Mouse (Mus musculus) erythroblast, embryonic 14.5 days (primary cell): ENCODE results near the gene Psors1c2.

ENCODE experiments used
- GATA1 ChIP-seq: IDR thresholded peaks from 2 replicates; pipeline ENCODE4 v1.6.1; 2012; ENCODE audit warnings: low read length, inconsistent platforms, mixed read lengths
- TAL1 ChIP-seq: IDR thresholded peaks from 3 replicates; pipeline ENCODE4 v1.6.1; 2012; ENCODE audit warnings: low read length, inconsistent platforms, mixed read lengths

GRCm38 (mm10) chr17:35526644-35527043, 6.4 kb upstream of the Psors1c2 start:
- TF ChIP-seq GATA1: no peak
- TF ChIP-seq TAL1: no peak
